Mouse (Mus musculus): ENCODE measurements around the gene Mmadhc.

The Mmadhc gene

DNA sequence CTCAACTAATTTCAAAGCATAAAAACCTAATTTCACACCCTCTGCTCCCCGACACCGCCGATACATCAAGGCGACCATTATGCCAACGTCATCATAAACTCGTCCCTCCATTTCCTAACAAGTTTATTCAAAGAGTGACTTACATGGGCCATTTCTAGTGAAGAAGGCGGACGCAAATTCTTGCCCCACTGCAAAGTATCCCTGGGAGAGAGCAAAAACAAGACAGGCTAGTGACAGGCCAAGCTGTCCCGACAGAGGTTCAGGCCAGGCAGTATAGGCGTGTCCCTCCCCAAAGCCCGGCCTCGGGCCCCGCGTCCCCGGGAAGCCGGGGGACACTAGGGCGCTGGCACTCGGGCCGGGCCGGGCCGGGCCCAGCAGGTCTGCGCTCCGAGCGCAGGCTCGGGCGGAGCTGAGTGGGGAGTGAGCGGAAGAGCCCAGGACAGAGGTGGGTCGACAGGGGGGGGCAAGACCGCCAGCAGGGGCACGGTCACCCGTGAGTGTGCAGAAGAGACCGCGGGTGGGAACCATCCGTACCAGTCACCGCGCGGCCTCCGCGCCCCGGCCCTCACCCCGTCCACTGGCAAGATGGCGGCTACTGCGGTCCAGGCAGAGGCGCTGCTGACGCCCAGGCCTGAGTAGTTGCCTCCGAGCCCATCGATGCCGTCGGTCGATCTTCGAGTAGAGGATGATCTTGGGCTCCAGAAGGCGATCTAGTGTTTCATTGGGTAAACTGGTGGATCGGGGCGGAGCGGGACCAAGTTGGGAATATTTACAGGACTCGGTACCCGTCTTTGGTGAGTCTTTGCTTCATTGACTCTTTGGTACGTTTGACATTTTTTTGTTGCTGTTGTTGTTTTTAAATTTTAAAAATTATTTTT lies at the start of gene Mmadhc:
TSS of gene Mmadhc (minus strand) at position 693 of the 878 bp plus-strand sequence.
- peak; percentile 99 for ATAC-seq (ENCODE audit: low TSS enrichment)

DNA sequence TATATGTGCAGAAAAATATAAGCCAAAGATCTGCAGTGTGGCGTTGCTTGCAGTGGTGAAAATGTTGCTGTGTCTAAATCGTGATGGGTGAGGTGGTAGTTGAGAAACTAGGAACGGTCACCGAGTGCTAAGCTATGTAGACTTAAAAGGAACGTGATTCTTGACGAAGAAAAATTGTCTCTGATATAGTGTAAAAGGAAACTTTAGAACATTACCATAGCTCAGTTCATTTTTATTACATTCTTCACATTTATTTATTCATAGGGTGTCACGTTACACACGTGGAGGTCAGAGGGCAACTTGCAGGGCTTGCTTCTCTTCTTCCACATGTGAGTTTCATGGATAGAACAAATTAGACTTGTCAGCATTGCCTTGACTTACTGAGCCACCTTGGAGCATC lies 47.0 kb upstream of the Mmadhc start:
- ATAC-seq (ENCODE audit: low TSS enrichment), result no peak

- no peak for ATAC-seq (ENCODE audit: low TSS enrichment)
Measured at GRCm38 (mm10) chr2:50339061-50339460, 42.5 kb upstream of the Mmadhc start.

DNA sequence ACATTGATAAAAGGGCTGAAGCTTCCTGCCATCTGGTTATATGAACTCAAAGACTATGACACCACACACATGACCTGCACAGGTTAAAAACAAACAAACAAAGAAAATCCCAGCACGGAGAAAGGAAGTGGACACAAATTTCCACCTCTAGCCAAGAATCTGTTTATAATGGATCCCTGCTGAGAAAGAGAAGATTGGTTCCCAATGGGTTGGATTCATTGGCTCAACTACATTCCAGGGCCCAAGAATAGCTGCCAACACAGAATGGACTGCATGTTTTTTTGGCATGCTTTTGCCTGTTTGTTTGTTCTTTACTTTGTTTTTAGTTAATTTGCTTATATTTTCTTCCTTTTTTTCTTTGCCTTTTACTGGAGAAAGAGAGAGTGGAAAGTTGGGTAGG lies 41.0 kb upstream of the Mmadhc start:
- ATAC-seq (ENCODE audit: low TSS enrichment), result no peak

GRCm38 (mm10) chr2:50331716-50332270 lies 35.2 kb upstream of the Mmadhc start:
- ATAC-seq (ENCODE audit: low TSS enrichment), result peak; percentile 34; the same call in 1 of the 2 replicates

DNA sequence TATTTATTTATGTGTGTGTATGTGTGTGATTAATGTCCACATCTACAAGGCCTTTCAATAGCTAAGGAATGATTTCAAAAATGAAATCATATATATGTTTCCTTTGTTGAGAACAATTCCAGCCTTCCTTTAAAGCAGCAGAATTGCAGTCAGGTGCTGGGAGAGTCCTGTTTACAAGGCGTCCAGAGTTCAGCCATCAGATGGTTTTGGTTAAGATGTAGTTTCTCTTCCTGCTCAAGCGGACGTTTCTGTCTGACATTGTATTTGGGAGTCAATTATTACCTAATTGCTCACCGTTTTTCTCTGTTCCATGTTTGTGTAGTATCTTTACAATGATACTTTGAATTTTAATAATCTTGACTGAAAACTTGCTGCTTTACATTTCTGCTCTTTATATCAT lies 31.6 kb upstream of the Mmadhc start:
- ATAC-seq (ENCODE audit: low TSS enrichment), result no peak

- no peak for ATAC-seq (ENCODE audit: low TSS enrichment)
Measured at GRCm38 (mm10) chr2:50324799-50325198, 28.2 kb upstream of the Mmadhc start.

GRCm38 (mm10) chr2:50306663-50307320 lies 10.2 kb upstream of the Mmadhc start:
- peak; percentile 80 for ATAC-seq (ENCODE audit: low TSS enrichment)

GRCm38 (mm10) chr2:50304824-50305577 lies 8.4 kb upstream of the Mmadhc start:
- ATAC-seq (ENCODE audit: low TSS enrichment), result peak; percentile 92

DNA sequence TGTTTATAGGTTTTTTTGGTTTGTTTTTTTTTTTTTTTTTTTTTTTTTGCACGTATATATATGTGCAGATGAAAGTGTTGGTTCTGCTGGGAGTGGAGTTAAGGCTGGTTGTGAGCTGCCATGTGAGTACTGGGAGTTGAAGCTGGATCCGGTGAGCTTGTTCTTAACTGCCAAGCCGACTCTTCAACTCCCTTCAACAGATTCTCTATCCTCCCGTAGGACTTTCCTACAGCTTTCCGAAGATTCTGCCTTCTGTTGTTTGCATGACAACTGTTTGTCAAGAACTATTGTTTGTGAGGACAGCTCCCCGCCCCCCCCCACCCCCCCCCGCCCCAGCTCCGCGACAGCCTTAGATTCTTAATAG lies 368 bp upstream of the Mmadhc start:
- no peak for ATAC-seq (ENCODE audit: low TSS enrichment)

GRCm38 (mm10) chr2:50295562-50295961 lies 1.0 kb downstream of the Mmadhc start:
- no peak for ATAC-seq (ENCODE audit: low TSS enrichment)

DNA sequence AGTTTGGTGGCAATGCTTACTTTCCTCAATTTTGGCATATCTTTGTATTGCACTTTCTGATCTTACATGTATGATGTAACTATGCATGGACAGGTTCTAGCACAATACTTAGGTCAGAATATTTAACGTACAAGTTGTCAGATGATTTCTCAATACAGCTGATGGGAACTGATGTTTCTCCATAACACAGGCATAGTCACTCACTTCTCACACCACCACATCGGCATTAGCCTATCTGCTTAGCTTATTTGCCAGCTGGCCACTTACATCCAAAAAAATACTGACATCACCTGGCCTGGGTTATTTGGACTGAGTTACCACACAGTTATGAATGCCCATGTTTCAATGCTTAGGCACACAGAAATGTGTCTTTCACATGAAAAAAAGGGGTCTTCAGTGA lies 2.5 kb downstream of the Mmadhc start:
- ATAC-seq (ENCODE audit: low TSS enrichment), result no peak

DNA sequence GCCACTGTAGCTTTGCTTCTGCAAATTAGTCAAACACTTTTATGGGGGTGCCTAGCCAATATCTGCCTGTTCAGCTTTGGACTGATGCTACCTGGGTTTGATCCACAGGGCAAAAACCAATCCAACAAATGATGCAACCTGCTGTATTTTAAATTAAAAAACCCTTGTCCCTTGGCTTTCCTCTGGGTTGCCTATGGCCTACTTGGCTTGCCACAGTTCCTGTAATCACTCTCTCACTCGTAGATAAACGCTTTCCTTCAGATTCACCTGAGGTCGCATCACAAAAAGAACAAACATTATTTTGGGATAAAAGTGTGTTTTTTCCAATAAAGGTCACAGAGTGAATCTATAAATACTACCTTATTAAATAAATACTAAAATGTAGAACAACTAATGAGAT lies 3.0 kb downstream of the Mmadhc start:
- no peak for ATAC-seq (ENCODE audit: low TSS enrichment)

DNA sequence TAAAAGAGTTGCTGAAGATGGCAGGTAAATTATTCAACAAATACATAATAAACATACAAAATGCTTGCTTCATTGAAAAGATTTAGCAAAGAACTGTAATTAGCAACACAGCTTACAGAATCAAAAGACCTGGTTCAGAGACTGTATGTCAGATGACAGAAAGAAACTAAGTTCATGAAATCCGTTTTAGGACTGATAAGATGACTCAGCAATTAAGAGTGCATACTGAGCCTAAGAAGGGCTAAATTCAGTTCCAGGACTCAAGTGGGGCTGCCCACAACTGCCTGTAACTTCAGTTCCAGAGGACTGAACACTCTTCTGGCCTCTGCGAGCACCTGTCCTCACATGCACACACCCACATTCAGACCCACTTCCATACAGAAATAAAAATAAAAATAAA lies 4.7 kb downstream of the Mmadhc start:
- no peak for ATAC-seq (ENCODE audit: low TSS enrichment)

- no peak for ATAC-seq (ENCODE audit: low TSS enrichment)
Measured at GRCm38 (mm10) chr2:50290754-50291153, 5.8 kb downstream of the Mmadhc start.

- peak; percentile 68 for ATAC-seq (ENCODE audit: low TSS enrichment)
Measured at GRCm38 (mm10) chr2:50284781-50285180, 11.8 kb downstream of the Mmadhc start.

GRCm38 (mm10) chr2:50284040-50284439 lies 12.6 kb downstream of the Mmadhc start:
- ATAC-seq (ENCODE audit: low TSS enrichment), result no peak

DNA sequence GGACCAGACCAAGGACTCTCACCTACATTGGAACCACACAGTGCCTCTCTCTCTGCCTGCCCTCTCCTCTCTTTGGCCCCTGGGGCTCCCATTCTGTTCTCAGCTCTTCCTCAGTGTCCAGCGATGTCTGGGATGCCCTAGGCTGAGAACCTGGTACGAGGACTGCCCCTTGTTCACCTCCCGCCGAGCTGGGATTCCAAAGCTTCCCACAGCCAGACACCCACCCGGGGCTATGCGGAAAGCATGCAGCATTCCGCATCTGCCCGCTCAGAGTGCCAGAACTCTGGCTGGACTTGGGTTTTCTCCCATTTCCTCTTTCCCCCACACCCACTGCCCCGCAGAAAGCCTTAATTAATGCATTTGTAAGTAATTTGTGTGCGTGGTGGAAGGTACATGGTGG lies 19.9 kb downstream of the Mmadhc start:
- ATAC-seq (ENCODE audit: low TSS enrichment), result no peak

DNA sequence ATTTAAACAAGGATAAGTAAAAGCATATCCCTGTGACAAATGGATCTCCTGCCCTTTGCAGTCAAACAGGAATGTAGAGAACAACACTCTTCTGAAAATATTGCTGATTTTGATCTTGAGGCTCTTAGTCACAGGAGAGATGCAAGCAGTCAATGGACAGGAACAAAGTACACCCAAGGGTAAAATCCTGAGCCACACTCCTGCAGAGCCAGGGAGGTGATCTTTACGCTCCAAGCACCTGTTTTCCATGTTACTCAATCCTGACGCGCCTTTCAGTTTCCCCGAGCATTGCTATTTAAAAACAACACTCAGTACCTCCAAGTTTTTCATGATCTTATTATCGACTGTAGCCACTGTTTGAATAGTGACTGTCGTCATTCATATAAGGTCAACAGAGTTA lies 23.2 kb downstream of the Mmadhc start:
- no peak for ATAC-seq (ENCODE audit: low TSS enrichment)

DNA sequence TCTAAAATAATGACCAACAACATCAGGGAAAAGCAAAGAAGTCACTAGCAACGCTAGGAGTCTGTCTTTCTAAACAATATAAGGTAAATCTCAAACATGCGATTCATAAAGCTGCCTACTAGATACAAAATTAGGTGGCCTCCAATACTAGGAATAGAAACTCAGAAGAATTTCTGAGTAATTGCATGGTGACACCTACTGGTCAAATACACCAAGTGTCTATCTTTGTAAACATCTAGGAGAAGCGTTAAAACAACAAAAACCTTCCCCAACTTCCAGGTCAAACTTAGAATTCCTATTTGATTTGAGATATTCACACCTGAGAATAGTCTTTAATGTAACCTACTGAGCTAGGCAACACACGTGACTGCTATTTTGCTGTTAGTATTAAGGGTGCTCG lies 24.4 kb downstream of the Mmadhc start:
- ATAC-seq (ENCODE audit: low TSS enrichment), result peak; percentile 82

GRCm38 (mm10) chr2:50268514-50268913 lies 28.1 kb downstream of the Mmadhc start:
- ATAC-seq (ENCODE audit: low TSS enrichment), result no peak

- ATAC-seq (ENCODE audit: low TSS enrichment), result no peak
Measured at GRCm38 (mm10) chr2:50267046-50267445, 29.6 kb downstream of the Mmadhc start.
